Mouse (Mus musculus) intestine, postnatal 0 days (tissue): ENCODE measurements around the gene Rabl6. TPM values are rescaled to one million over a fixed set of nuclear protein-coding genes. Genes with fewer than 3 reads are reported as not detected.

Experiments
- ATAC-seq: fragments of 200-750 bp; cut with Nextera tagmentation; 2 replicates; pipeline ENCODE4 v1.8.0; 2017; ENCODE audit warnings: mild to moderate bottlenecking, moderate TSS enrichment, moderate library complexity
- H3K27ac ChIP-seq: fragments of 300-500 bp; sonication (generic); 2 replicates; pipeline ENCODE4 v1.5.1; 2014; ENCODE audit warnings: mild to moderate bottlenecking, low read depth, low read length, moderate library complexity
- H3K27me3 ChIP-seq: fragments of 300-500 bp; sonication (generic); replicated peaks from 2 replicates; pipeline ENCODE4 v1.6.1; 2014; ENCODE audit warnings: low read length, mixed read lengths; ENCODE audit not compliant: control insufficient read depth, insufficient read depth
- H3K36me3 ChIP-seq: fragments of 300-500 bp; sonication (generic); 2 replicates; pipeline ENCODE4 v1.6.1; 2014; ENCODE audit warnings: mild to moderate bottlenecking, moderate library complexity; ENCODE audit not compliant: control insufficient read depth, insufficient read depth
- H3K4me1 ChIP-seq: fragments of 300-500 bp; sonication (generic); replicated peaks from 2 replicates; pipeline ENCODE4 v1.6.1; 2014; ENCODE audit warnings: antibody characterized with exemption, low read length, mixed read lengths; ENCODE audit not compliant: control insufficient read depth, insufficient read depth
- H3K4me2 ChIP-seq: fragments of 300-500 bp; sonication (generic); replicated peaks from 2 replicates; pipeline ENCODE4 v1.6.1; 2014; ENCODE audit warnings: low read depth, mild to moderate bottlenecking, moderate library complexity
- H3K4me3 ChIP-seq: fragments of 300-500 bp; sonication (generic); 2 replicates; pipeline ENCODE4 v1.5.1; 2014; ENCODE audit warnings: low read depth, low read length
- H3K9ac ChIP-seq: fragments of 300-500 bp; sonication (generic); 2 replicates; pipeline ENCODE4 v1.6.1; 2014; ENCODE audit warnings: mild to moderate bottlenecking, low read depth, low read length
- H3K9me3 ChIP-seq: fragments of 300-500 bp; sonication (generic); 2 replicates; pipeline ENCODE4 v1.6.1; 2016; ENCODE audit warnings: mixed run types; ENCODE audit not compliant: control insufficient read depth
- CTCF ChIP-seq: sonication (generic); IDR thresholded peaks from 2 replicates; pipeline ENCODE4 v1.5.1; 2016; ENCODE audit warnings: low read depth, mild to moderate bottlenecking, control low read depth, antibody characterized with exemption, moderate library complexity
- whole genome bisulfite sequencing: fragments of 180-500 bp; shearing (Covaris S2); extraction: QIAGEN DNeasy Blood & Tissue Kit; methylation state at CpG from one replicate; pipeline ENCODE4 v1.1.7; 2014; 5-methylcytosine and 5-hydroxymethylcytosine counted together
- polyA plus RNA-seq: library from polyadenylated mRNA; unstranded; fragments of >200 nt; fragmentation: Nextera tagmentation; extraction: Ambion mirVana; gene quantifications from 2 replicates; pipeline ENCODE4 v1.2.1, GENCODE M21; 2015

Gene Rabl6
- polyA plus RNA-seq, 1 experiment from 2014 or later: 26.8 TPM

DNA sequence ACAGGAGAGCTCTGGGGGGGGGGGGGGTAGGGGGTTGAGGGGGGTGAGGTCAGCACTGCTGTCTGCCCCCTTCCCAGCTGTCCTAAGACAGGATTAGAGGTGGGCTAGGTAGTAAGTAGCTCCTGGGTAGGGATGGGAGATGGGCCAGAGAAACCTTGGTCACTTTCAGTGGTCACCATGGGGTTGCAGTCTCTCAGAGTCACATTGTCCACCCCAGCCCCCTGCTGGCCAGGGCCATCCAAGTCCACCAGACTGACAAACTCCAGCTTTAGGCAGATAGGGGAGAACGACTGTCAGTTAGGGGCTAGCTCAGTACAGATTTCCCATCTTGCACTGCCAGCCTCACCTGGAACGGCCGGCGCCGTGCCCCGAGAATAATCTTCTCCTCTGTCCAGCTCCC is 41.8 kb downstream of the Rabl6 start:
- no peaks in the 10 kb centered on the region for H3K4me1 ChIP-seq
- H3K36me3 ChIP-seq: peaks cover 79% of the 10 kb centered on the region
- WGBS: 57% methylated on average over 6 of the region's 6 CpGs
- peak overlapping the region; percentile 64 for H3K4me2 ChIP-seq
- H3K9ac ChIP-seq: peak overlapping the region; percentile 4; the same call in 1 of the 2 replicates
- H3K27me3 ChIP-seq: no peaks in the 10 kb centered on the region
- ATAC-seq: no peak
- H3K27ac ChIP-seq: peak overlapping the region; percentile 64; the same call in 1 of the 2 replicates
- peak; percentile 58 for TF ChIP-seq CTCF
- peak overlapping the region; percentile 46; the same call in 1 of the 2 replicates for H3K4me3 ChIP-seq
- no peaks in the 10 kb centered on the region for H3K9me3 ChIP-seq

DNA sequence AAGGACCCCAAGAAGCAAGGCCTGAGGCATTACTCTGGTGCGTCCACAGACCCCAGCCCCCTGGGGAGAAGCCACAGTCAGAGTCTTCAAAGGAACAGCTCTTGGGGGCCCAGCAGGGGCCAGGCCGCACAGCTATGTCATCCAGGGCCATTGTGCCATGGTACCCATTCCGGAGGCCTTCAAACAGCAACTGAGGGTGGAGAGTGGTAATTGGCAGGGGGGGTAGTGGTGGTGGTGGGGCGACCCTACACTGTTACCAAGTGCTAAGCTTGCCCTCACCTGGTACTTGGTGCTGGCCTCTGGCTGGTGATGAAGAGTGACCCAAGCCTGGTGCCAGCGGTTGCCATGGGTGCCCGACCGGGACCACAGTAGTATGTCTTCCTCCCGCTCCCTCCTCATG is 42.6 kb downstream of the Rabl6 start:
- no peak for ATAC-seq
- no peak overlapping the region for H3K4me3 ChIP-seq
- peak overlapping the region; percentile 50; the same call in 1 of the 2 replicates for H3K27ac ChIP-seq

DNA sequence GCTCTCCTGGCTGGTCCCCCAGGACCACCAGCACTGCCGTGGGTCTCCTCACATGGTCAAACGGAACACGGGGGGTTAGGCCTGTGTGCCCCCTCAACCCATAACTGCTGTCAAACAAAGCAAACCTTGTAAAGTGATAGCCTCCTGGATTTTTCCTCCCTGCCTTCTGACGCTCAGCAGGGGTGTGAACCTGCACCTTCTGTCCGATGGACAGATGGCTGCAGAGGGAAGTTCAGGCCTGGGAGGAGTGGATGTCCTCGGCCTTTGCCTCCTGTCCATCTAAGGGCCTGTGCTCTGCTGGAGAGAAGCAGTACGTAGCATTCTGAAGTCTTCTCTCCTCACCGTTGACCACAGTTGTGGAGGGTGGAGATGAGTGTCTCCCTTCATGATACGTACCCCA is 46.4 kb downstream of the Rabl6 start:
- no peaks in the 10 kb centered on the region for H3K9me3 ChIP-seq
- WGBS: 62% methylated on average over 9 of the region's 9 CpGs
- H3K9ac ChIP-seq: no peak overlapping the region
- ATAC-seq: no peak
- H3K27ac ChIP-seq: peak overlapping the region; percentile 63
- H3K27me3 ChIP-seq: no peaks in the 10 kb centered on the region
- TF ChIP-seq CTCF: no peak
- H3K36me3 ChIP-seq: peaks cover 62% of the 10 kb centered on the region
- H3K4me3 ChIP-seq: no peak overlapping the region
- no peak overlapping the region for H3K4me2 ChIP-seq
- H3K4me1 ChIP-seq: peaks cover 2% of the 10 kb centered on the region; the same call in 1 of the 2 replicates

More for the DNA sequence above, 42.6 kb downstream of the Rabl6 start:
- no peak for TF ChIP-seq CTCF
- Histone ChIP-seq H3K4me2 (peak overlapping the region; percentile 64), H3K36me3 (peaks cover 87% of the 10 kb centered on the region), H3K9me3 (no peaks in the 10 kb centered on the region), H3K27me3 (no peaks in the 10 kb centered on the region), H3K4me1 (no peaks in the 10 kb centered on the region), H3K9ac (no peak overlapping the region)
- 89% methylated on average over 8 of the region's 8 CpGs for WGBS

DNA sequence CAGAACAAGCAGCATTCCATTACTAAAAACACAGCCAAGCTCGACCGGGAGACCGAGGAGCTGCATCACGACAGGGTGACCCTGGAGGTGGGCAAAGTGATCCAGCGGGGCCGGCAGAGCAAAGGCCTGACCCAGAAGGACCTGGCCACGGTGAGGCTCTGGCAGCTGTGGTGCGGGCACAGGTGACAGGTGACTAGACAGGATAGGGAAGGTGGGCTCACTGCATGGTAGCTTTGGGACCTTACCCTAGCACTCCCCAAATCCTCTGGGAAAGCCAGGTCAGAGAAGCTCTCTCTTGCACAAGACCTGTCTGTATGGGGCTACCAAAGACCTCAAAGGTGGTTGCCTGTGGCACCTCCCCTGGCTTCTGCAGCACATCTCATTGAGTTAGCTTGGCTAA is 47.8 kb downstream of the Rabl6 start:
- H3K9ac ChIP-seq: no peak overlapping the region
- H3K27me3 ChIP-seq: no peaks in the 10 kb centered on the region
- 62% methylated on average over 8 of the region's 8 CpGs for WGBS
- peaks cover 53% of the 10 kb centered on the region for H3K36me3 ChIP-seq
- peak; percentile 1; the same call in 1 of the 2 replicates for ATAC-seq
- no peak overlapping the region for H3K4me3 ChIP-seq
- no peak for TF ChIP-seq CTCF
- H3K27ac ChIP-seq: peak overlapping the region; percentile 3; the same call in 1 of the 2 replicates
- no peak overlapping the region for H3K4me2 ChIP-seq
- peaks cover 2% of the 10 kb centered on the region; the same call in 1 of the 2 replicates for H3K4me1 ChIP-seq
- no peaks in the 10 kb centered on the region for H3K9me3 ChIP-seq

DNA sequence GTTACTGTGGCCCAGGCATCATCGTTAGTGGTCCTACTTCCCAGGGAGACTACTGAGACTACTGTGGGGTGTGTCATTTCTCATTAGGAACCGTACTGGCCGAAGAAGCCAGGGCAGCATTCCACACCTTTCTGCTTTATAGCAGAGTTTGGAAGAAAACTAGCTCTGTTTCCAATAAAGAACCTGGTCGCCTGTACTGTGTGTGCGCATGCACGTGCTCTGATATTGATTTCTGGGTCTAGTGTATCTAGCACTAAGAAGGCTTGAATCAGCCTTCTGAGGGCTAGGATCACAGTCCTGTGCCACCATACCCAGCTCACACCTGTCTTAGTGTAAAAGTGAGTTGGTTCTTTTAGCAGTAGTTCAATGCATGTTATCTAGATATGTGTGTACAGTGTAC is 49.5 kb downstream of the Rabl6 start:
- no peak for TF ChIP-seq CTCF
- 37% methylated on average over 6 of the region's 6 CpGs for WGBS
- H3K9me3 ChIP-seq: no peaks in the 10 kb centered on the region
- H3K4me1 ChIP-seq: peaks cover 2% of the 10 kb centered on the region; the same call in 1 of the 2 replicates
- H3K27ac ChIP-seq: peak overlapping the region; percentile 97
- H3K9ac ChIP-seq: peak overlapping the region; percentile 87; the same call in 1 of the 2 replicates
- peaks cover 35% of the 10 kb centered on the region for H3K36me3 ChIP-seq
- ATAC-seq: no peak
- H3K27me3 ChIP-seq: no peaks in the 10 kb centered on the region
- H3K4me3 ChIP-seq: peak overlapping the region; percentile 98
- peak overlapping the region; percentile 91 for H3K4me2 ChIP-seq

DNA sequence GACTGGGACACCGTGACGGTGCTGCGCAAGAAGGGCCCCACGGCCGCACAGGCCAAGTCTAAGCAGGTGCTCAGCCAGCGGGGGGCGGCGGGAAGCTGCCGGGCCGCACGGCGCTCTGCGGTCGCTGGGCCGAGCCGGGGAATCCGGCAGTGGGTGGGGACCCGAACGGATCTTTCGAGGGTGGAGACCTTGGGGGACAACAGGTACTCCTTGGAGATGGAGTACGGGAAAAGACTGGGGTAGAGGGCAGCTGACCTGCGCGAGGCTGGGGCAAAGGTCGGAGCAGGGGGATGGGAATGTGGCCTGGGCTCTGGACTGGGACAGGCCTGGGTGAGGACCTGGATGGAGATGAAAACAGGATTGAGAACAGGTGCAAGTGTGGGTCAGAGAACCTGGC is 50.4 kb downstream of the Rabl6 start:
- Histone ChIP-seq H3K36me3 (peaks cover 27% of the 10 kb centered on the region), H3K4me1 (peaks cover 2% of the 10 kb centered on the region; the same call in 1 of the 2 replicates), H3K27me3 (no peaks in the 10 kb centered on the region), H3K9me3 (no peaks in the 10 kb centered on the region), H3K4me3 (peak overlapping the region; percentile 98), H3K9ac (peak overlapping the region; percentile 87), H3K4me2 (peak overlapping the region; percentile 91), H3K27ac (peak overlapping the region; percentile 97)
- TF ChIP-seq CTCF: no peak
- peak; percentile 10 for ATAC-seq
- under 1% methylated on average over 24 of the region's 24 CpGs for WGBS
